Mouse (Mus musculus) CD4-positive helper T cell, adult 2 months (primary cell): Measurements from ENCODE around the gene Rbbp4.
A peak's percentile ranks its signal among the peaks of the same experiment; 100 is the strongest.

Experiments
- DNase-seq: peaks from one replicate; pipeline ENCODE4 v3.0.0-alpha.2; 2012; ENCODE audit warnings: low read depth, missing footprints, low spot score

The Rbbp4 gene

GRCm38 (mm10) chr4:129353176-129353575, 18.0 kb upstream of the Rbbp4 start:
- no peak for DNase-seq

GRCm38 (mm10) chr4:129351111-129351510, 15.9 kb upstream of the Rbbp4 start:
- no peak for DNase-seq

- DNase-seq = peak; percentile 83
These were observed 15.5 kb upstream of the Rbbp4 start for GRCm38 (mm10) chr4:129350644-129351043.

- DNase-seq = no peak
These were observed 11.4 kb upstream of the Rbbp4 start for GRCm38 (mm10) chr4:129346481-129347154.

GRCm38 (mm10) chr4:129342705-129343104, 7.5 kb upstream of the Rbbp4 start:
- DNase-seq = no peak

GRCm38 (mm10) chr4:129341888-129342287, 6.7 kb upstream of the Rbbp4 start:
- no peak for DNase-seq

GRCm38 (mm10) chr4:129339743-129340142, 4.6 kb upstream of the Rbbp4 start:
- no peak for DNase-seq

- DNase-seq = peak; percentile 68
These were observed 1.1 kb upstream of the Rbbp4 start for GRCm38 (mm10) chr4:129336291-129336690.

GRCm38 (mm10) chr4:129334677-129335215, 424 bp downstream of the Rbbp4 start:
- DNase-seq = no peak

GRCm38 (mm10) chr4:129332846-129333245, 2.3 kb downstream of the Rbbp4 start:
- no peak for DNase-seq

GRCm38 (mm10) chr4:129326191-129326590, 9.0 kb downstream of the Rbbp4 start:
- DNase-seq = no peak

GRCm38 (mm10) chr4:129324756-129325155, 10.4 kb downstream of the Rbbp4 start:
- no peak for DNase-seq

- DNase-seq = no peak
These were observed 11.7 kb downstream of the Rbbp4 start for GRCm38 (mm10) chr4:129323491-129323890.

- DNase-seq = no peak
These were observed 13.1 kb downstream of the Rbbp4 start for GRCm38 (mm10) chr4:129322042-129322441.

GRCm38 (mm10) chr4:129320876-129321275, 14.3 kb downstream of the Rbbp4 start:
- DNase-seq = no peak

- DNase-seq = no peak
These were observed 21.3 kb downstream of the Rbbp4 start for GRCm38 (mm10) chr4:129313886-129314285.

GRCm38 (mm10) chr4:129307936-129308335, 27.2 kb downstream of the Rbbp4 start:
- DNase-seq = no peak

- no peak for DNase-seq
These were observed 30.9 kb downstream of the Rbbp4 start for GRCm38 (mm10) chr4:129304306-129304705.

GRCm38 (mm10) chr4:129303816-129304215, 31.4 kb downstream of the Rbbp4 start:
- DNase-seq = no peak

GRCm38 (mm10) chr4:129303401-129303800, 31.8 kb downstream of the Rbbp4 start:
- no peak for DNase-seq

GRCm38 (mm10) chr4:129299121-129299520, 36.0 kb downstream of the Rbbp4 start:
- DNase-seq = no peak

- no peak for DNase-seq
These were observed 37.4 kb downstream of the Rbbp4 start for GRCm38 (mm10) chr4:129297724-129298123.

- DNase-seq = no peak
These were observed 39.1 kb downstream of the Rbbp4 start for GRCm38 (mm10) chr4:129296066-129296465.

GRCm38 (mm10) chr4:129295188-129295587, 40.0 kb downstream of the Rbbp4 start:
- DNase-seq = no peak
